Mouse (Mus musculus): ENCODE data around the gene D17H6S53E.

- TF ChIP-seq CTCF (IDR thresholded peaks at IDR 0.05; ENCODE audit: low read depth, low read length): no peak
- TF ChIP-seq GATA2 (IDR thresholded peaks at IDR 0.05; ENCODE audit: borderline replicate concordance, low read depth, low read length): no peak
- no peak for TF ChIP-seq TAL1 (conservative IDR thresholded peaks at IDR 0.05; ENCODE audit: low read depth, low read length)
- no peak for TF ChIP-seq POLR2AphosphoS5 (IDR thresholded peaks at IDR 0.05; ENCODE audit: insufficient replicate concordance, low read depth, low read length)
- TF ChIP-seq GATA1 (IDR thresholded peaks at IDR 0.05; ENCODE audit: borderline replicate concordance, low read length): no peak
Observed at GRCm38 (mm10) chr17:35121143-35121799, 4.9 kb upstream of the D17H6S53E start, which contains the start of gene Gpank1.
